Mouse (Mus musculus) hindbrain, embryonic 11.5 days (tissue): Measurements from ENCODE around the gene Urad. TPM values are rescaled to one million over a fixed set of nuclear protein-coding genes. Genes with fewer than 3 reads are reported as not detected.

Experiments
- ATAC-seq: fragments of 200-750 bp; cut with Nextera tagmentation; 2 replicates; pipeline ENCODE4 v1.8.0; 2017; ENCODE audit warnings: mild to moderate bottlenecking, moderate TSS enrichment, moderate library complexity; ENCODE audit not compliant: low FRiP score
- DNase-seq: peaks from one replicate; pipeline ENCODE4 v3.0.0-alpha.2; 2015; ENCODE audit warnings: low spot score
- H3K27ac ChIP-seq: fragments of 300-500 bp; sonication (generic); 2 replicates; pipeline ENCODE4 v1.5.1; 2014; ENCODE audit warnings: mild to moderate bottlenecking, low read depth, low read length
- H3K27me3 ChIP-seq: fragments of 300-500 bp; sonication (generic); 2 replicates; pipeline ENCODE4 v1.6.1; 2014; ENCODE audit warnings: mild to moderate bottlenecking, low read length, moderate library complexity, mixed read lengths; ENCODE audit not compliant: control insufficient read depth, insufficient read depth
- H3K36me3 ChIP-seq: fragments of 300-500 bp; sonication (generic); 2 replicates; pipeline ENCODE4 v1.6.1; 2014; ENCODE audit warnings: mild to moderate bottlenecking, low read length, moderate library complexity, mixed read lengths; ENCODE audit not compliant: control insufficient read depth, insufficient read depth
- H3K4me1 ChIP-seq: fragments of 300-500 bp; sonication (generic); replicated peaks from 2 replicates; pipeline ENCODE4 v1.6.1; 2014; ENCODE audit warnings: low read length, mixed read lengths; ENCODE audit not compliant: control insufficient read depth, insufficient read depth
- H3K4me2 ChIP-seq: fragments of 300-500 bp; sonication (generic); replicated peaks from 2 replicates; pipeline ENCODE4 v1.6.1; 2014; ENCODE audit warnings: mild to moderate bottlenecking, low read depth, low read length
- H3K4me3 ChIP-seq: fragments of 300-500 bp; sonication (generic); 2 replicates; pipeline ENCODE4 v1.5.1; 2014; ENCODE audit warnings: low read depth, low read length
- H3K9ac ChIP-seq: fragments of 300-500 bp; sonication (generic); 2 replicates; pipeline ENCODE4 v1.6.1; 2014; ENCODE audit warnings: low read depth, low read length
- H3K9me3 ChIP-seq: fragments of 300-500 bp; sonication (generic); 2 replicates; pipeline ENCODE4 v1.6.1; 2016; ENCODE audit warnings: low read length; ENCODE audit not compliant: control insufficient read depth
- WGBS: fragments of 180-500 bp; shearing (Covaris S2); extraction: QIAGEN DNeasy Blood & Tissue Kit; methylation state at CpG from one replicate; pipeline ENCODE4 v1.1.7; 2014; 5-methylcytosine and 5-hydroxymethylcytosine counted together
- polyA plus RNA-seq: library from polyadenylated mRNA; unstranded; fragments of >200 nt; fragmentation: Nextera tagmentation; extraction: Ambion mirVana; gene quantifications from 2 replicates; pipeline ENCODE4 v1.2.1, GENCODE M21; 2014

Urad gene
- not detected in 2 replicates for polyA plus RNA-seq

DNA sequence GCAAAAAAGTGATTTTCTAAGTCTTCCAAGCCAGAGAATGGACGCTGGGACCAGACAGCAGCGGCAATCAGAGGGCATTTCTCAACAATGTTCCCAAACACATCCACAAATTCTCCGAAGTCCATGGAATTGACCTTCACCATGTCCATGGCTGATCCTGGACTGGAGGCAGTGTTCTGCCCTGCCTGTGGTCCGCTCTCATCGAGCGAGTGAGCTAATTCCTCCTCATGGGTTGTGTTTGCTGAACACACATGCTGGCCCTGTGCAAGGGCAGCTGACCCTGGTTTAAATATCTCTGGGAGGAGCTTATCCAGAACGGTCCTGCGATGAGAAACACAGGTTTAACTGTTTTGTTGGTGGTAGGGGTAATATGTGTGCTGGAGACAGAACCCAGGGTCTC, at the start of gene Urad:
Gene Urad, minus strand, starts transcription at position 258 of the 400 bp plus-strand sequence.
- H3K4me3 ChIP-seq, result no peak within 1 kb of the TSS
- ATAC-seq (no peak), DNase-seq (no peak)
- WGBS, result 75% methylated on average over 8 of the region's 8 CpGs
- no peaks in the 10 kb centered on the region for H3K4me1 ChIP-seq
- no peaks in the 10 kb centered on the region for H3K36me3 ChIP-seq
- H3K27me3 ChIP-seq, result peaks cover 34% of the 10 kb centered on the region
- H3K9ac ChIP-seq, result no peak within 1 kb of the TSS
- no peak within 1 kb of the TSS for H3K27ac ChIP-seq
- no peaks in the 10 kb centered on the region for H3K9me3 ChIP-seq
- H3K4me2 ChIP-seq, result no peak within 1 kb of the TSS

DNA sequence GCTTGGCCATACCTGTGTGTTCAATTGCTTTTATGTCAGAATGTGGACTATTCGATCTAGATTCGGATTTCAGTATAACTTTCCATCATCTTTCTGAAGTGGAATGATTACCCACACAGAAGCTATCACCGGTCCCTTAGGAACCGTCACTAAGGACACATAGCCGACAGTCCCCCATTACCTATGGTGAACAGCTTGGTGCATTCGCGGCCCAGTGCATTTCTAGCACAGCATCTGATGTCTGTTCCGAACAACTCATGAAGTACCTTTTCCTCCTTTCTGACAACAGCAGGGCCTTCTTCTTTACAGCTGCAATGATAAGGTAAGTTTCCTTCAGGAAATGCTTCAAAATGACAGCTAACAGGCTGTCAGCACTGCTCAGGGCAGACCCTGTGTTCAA, 48.0 kb upstream of the Urad start:
- Histone ChIP-seq H3K4me3 (no peak overlapping the region), H3K27me3 (no peaks in the 10 kb centered on the region), H3K9me3 (no peaks in the 10 kb centered on the region), H3K4me1 (no peaks in the 10 kb centered on the region), H3K36me3 (no peaks in the 10 kb centered on the region), H3K27ac (no peak overlapping the region), H3K4me2 (no peak overlapping the region), H3K9ac (no peak overlapping the region)
- ATAC-seq (no peak), DNase-seq (no peak)
- 90% methylated on average over 8 of the region's 8 CpGs for WGBS

DNA sequence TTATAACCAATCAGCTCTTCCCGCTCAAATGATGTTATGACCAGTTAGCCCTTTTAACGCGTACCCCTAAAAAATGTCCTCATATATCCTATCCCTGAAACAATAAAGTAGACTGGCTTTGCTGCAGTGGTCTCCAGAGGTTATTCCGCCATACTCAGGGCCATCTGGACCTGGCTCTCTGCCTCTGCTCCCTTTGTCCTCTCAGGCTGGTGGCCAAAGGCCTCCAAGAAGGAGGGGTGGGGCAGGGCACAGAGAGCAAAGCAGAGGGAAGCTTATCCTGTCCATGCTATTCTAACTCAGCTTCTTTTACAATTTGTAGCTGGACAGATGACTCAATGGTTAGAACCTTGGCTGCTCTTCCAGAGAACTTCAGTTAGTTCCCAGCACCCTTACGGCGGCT, 46.0 kb upstream of the Urad start:
- H3K9me3 ChIP-seq, result no peaks in the 10 kb centered on the region
- WGBS, result 91% methylated on average over 6 of the region's 6 CpGs
- no peaks in the 10 kb centered on the region for H3K27me3 ChIP-seq
- ATAC-seq (no peak), DNase-seq (no peak)
- no peaks in the 10 kb centered on the region for H3K36me3 ChIP-seq
- H3K9ac ChIP-seq, result no peak overlapping the region
- no peak overlapping the region for H3K27ac ChIP-seq
- H3K4me2 ChIP-seq, result no peak overlapping the region
- H3K4me3 ChIP-seq, result no peak overlapping the region
- no peaks in the 10 kb centered on the region for H3K4me1 ChIP-seq

DNA sequence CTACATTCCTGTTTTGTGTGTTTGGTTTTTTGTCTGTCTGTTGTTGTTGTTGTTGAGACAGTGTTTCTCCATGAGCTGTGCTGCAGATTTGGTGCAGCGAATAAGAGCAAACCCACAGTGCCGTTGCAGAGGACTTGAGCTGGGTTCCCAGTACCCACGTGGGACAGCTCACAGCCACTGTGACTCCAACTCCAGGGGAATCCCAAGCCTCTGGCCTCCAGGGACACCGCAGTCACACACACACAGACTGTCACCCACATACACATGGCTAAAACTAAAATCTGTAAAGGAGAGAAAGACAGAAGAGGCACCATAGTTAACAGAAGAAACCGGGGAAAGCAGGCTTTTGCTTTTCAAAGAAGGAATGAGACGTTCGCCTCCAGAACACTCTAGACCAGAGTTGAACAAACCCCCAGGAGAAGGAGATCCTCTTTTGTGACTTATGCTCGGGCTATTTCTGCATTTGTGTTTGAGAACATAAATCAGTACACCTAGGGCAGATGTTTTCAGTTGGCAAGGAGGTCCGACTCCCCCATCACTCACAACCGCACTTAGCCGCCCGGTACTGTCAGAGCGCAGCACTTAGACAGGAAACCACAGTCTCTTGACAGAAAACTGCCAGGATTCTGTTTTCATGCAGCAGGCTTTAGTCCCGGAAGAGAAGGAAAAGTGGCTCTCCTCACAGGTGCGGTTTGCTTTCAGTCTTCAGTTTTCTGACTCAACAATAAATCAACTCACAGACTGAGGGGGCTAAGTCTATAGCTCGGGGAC, 43.9 kb upstream of the Urad start:
- no peak for ATAC-seq
- H3K9ac ChIP-seq, result no peak overlapping the region
- WGBS, result 75% methylated on average over 16 of the region's 16 CpGs
- H3K4me3 ChIP-seq, result no peak overlapping the region
- H3K4me2 ChIP-seq, result no peak overlapping the region
- no peaks in the 10 kb centered on the region for H3K9me3 ChIP-seq
- H3K27ac ChIP-seq, result no peak overlapping the region
- no peaks in the 10 kb centered on the region for H3K27me3 ChIP-seq
- DNase-seq, result no peak
- H3K4me1 ChIP-seq, result no peaks in the 10 kb centered on the region
- no peaks in the 10 kb centered on the region for H3K36me3 ChIP-seq

DNA sequence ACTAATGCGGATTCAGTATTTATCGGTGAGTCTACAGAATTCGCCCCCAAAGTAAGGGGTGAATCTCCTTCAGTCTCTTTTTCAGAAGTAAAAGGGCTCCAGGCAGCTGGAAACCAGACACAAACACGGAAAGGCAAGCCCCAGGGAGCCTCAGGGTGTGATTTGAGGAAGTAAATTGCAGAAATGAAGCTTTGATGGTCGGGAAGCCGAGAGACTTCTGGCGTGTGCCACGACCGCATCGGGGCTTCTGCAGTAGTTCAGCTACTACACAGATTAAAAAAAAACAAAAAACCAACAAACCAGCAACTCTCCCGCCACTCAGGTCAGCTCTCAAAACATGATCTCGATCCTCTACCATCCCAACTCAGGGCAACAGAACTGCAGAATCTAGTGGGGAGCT, 40.8 kb upstream of the Urad start:
- no peaks in the 10 kb centered on the region for H3K27me3 ChIP-seq
- H3K4me2 ChIP-seq, result no peak overlapping the region
- ATAC-seq, result no peak
- H3K4me1 ChIP-seq, result no peaks in the 10 kb centered on the region
- no peak overlapping the region for H3K4me3 ChIP-seq
- no peaks in the 10 kb centered on the region for H3K9me3 ChIP-seq
- H3K27ac ChIP-seq, result no peak overlapping the region
- no peak overlapping the region for H3K9ac ChIP-seq
- WGBS, result 82% methylated on average over 12 of the region's 12 CpGs
- no peaks in the 10 kb centered on the region for H3K36me3 ChIP-seq
- DNase-seq, result no peak

DNA sequence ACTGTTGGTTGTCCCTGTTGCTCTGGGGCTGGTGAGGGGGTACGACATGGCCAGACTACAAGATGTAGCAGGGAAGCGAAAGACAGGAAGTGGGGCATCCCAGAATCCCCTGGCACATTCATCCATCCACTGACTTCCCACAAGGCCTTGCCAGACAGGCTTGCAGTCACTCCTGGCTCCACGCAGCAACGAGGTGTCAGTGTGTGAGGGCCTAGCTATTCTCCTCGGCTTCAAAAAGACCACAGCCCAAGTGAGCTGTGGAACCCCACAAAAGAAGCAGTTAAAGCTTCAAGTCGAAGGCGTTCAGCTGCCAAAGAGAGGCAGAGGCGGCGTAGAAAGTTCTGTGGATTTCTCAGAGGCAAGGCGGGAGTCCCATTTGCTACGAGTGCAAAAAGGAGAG, 36.2 kb upstream of the Urad start:
- DNase-seq (no peak), ATAC-seq (no peak)
- H3K27me3 ChIP-seq, result no peaks in the 10 kb centered on the region
- H3K27ac ChIP-seq, result no peak overlapping the region
- H3K4me3 ChIP-seq, result no peak overlapping the region
- no peaks in the 10 kb centered on the region for H3K9me3 ChIP-seq
- WGBS, result 91% methylated on average over 11 of the region's 11 CpGs
- H3K4me2 ChIP-seq, result no peak overlapping the region
- H3K4me1 ChIP-seq, result no peaks in the 10 kb centered on the region
- no peak overlapping the region for H3K9ac ChIP-seq
- no peaks in the 10 kb centered on the region for H3K36me3 ChIP-seq

DNA sequence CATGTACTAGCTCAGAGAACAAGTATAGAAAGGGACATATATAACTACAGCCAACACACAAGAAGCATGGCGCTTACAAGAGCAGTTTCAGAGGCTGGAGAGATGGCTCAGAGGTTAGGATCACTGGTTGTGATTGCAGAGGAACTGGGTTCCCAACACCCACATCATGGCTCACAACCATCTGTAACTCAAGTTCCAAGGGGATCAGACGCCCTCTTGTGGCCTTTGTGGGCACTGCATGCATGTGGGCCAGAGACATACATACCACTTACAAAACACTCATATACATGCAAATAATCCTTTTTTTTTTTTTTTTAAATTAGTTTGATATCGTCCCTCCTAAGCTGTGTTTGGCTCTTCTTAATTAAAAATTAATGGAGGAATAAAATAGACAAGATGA, 35.3 kb upstream of the Urad start:
- Histone ChIP-seq H3K4me3 (no peak overlapping the region), H3K27me3 (no peaks in the 10 kb centered on the region), H3K27ac (no peak overlapping the region), H3K9me3 (no peaks in the 10 kb centered on the region), H3K36me3 (no peaks in the 10 kb centered on the region), H3K4me2 (no peak overlapping the region), H3K4me1 (no peaks in the 10 kb centered on the region), H3K9ac (no peak overlapping the region)
- peak; percentile 55 for DNase-seq
- WGBS, result 47% methylated on average over 3 of the region's 3 CpGs
- no peak for ATAC-seq

DNA sequence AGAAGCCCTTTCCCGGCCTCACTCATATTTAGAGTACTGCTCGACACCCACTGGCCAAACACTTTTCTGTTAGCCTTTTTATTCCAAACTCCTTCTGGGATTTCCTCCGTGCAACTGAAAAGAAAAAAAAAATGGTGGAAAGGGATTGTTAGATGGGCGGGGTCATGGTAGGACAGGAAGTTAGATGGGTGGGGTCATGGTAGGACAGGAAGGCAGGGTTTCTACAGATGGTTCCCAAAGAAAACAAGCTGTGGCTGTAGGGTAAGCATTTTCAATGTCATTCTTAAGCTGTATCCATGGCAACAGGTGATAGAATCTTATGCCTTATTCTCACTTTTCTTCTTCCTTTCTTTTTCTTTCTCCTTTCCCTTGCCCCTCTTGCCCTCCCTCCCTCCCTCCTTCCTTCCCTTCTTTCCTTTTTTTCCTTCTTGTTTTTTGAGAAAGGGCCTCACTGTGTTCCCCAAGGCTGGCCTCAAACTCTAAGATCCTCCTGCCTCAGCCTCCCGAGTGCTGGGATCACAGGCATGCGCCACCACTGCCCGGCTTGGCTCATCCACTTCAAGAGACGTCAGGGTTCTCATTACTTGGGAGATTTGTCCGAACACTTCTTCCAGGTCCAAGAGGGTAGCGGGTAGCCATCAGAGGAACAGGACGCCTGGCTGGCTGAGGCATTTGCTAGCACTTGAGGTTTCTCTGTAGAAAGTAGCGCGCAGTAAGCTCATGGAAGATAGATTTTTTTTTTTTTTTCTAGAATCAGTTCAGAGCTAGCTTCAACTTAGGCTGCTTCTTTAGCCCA, 34.2 kb upstream of the Urad start:
- Histone ChIP-seq H3K9ac (no peak overlapping the region), H3K9me3 (no peaks in the 10 kb centered on the region), H3K36me3 (no peaks in the 10 kb centered on the region), H3K27me3 (no peaks in the 10 kb centered on the region), H3K4me1 (no peaks in the 10 kb centered on the region), H3K4me3 (no peak overlapping the region), H3K27ac (no peak overlapping the region), H3K4me2 (no peak overlapping the region)
- WGBS, result 91% methylated on average over 13 of the region's 13 CpGs
- ATAC-seq, result no peak
- DNase-seq, result no peak

DNA sequence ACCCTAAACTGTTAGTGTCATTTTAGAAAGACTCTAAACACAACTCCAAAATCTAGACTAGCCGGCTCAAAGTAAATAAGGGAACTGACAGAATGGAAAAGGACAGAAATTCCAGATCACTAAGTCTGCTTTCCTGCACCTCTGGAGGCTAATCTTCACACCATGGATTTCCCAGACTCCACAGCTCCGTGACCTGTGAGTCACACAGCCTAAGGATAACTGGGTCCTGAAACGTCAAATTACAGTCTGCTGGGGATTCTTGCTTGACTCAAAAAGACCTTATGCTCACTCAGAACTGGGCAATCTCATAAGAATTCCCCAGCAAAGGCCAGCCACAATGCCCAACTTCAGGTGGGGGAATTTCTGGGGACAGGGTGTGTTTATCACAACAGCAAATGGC, 33.5 kb upstream of the Urad start:
- no peak overlapping the region for H3K27ac ChIP-seq
- no peak for DNase-seq
- H3K4me1 ChIP-seq, result no peaks in the 10 kb centered on the region
- no peaks in the 10 kb centered on the region for H3K36me3 ChIP-seq
- no peaks in the 10 kb centered on the region for H3K27me3 ChIP-seq
- 79% methylated on average over 3 of the region's 3 CpGs for WGBS
- H3K9me3 ChIP-seq, result no peaks in the 10 kb centered on the region
- no peak overlapping the region for H3K9ac ChIP-seq
- ATAC-seq, result no peak
- no peak overlapping the region for H3K4me3 ChIP-seq
- H3K4me2 ChIP-seq, result no peak overlapping the region
